Mouse (Mus musculus) layer of hippocampus, adult 11-12 months (tissue): ENCODE measurements around the gene Zfp787.
"Not testable (repeated sequence)": the region's sequence is repeated elsewhere in the genome, so short reads cannot be mapped to it uniquely, and the experiment has no call there.

Experiments used
- DNase-seq: peaks from one replicate; pipeline ENCODE4 v3.0.0; 2022; ENCODE audit warnings: low spot score

The Zfp787 gene

DNA sequence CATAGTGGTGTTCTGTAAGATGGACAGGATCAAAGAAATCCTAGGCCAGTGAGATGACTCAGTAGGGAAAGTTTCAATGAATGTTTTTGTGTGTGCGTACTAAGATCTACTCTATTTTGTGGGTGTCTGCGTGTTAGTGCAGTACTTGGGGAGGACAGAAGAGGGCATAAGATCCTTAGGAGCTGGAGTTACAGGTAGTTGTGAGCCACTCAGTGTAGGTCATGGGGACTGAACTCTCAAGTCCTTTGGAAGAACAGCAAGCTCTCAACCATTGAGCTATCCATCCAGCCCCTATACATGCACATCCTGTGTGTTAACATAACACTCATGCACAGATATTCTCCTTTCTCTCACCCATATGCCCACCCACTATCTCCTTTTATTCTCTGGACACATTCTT lies 35.7 kb downstream of the Zfp787 start:
- DNase-seq: not testable (repeated sequence)

DNA sequence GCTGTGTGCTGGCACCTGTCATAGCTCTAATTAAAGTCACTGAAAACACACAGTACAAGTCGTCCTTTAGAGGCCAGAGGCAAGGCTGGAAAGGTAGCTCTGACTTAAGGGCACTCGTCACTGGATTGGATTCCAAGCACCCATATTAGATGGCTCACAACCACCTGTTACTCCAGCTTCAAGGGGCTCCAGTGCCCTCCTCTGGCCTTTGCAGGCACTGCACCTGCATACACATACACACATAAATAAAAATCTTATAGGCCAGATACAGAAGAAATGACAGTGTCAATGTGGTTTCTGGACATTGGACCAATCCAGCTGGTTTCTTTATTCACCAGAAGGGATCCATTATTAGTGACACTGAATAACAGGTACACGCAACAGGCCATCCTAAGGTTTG lies 36.3 kb downstream of the Zfp787 start:
- DNase-seq: no peak
